Mouse (Mus musculus) adrenal gland, postnatal 10 days (tissue): ENCODE results near the gene H2-DMb1. TPM values are rescaled to one million over a fixed set of nuclear protein-coding genes. Genes with fewer than 3 reads are reported as not detected.
A peak's percentile ranks its signal among the peaks of the same experiment; 100 is the strongest.
"Not testable (repeated sequence)": the region's sequence is repeated elsewhere in the genome, so short reads cannot be mapped to it uniquely, and the experiment has no call there.

Experiments
- DNase-seq: peaks from one replicate; pipeline ENCODE4 v3.0.0; 2021; ENCODE audit warnings: mixed read lengths
- total RNA-seq, 2 experiments: library from RNA; stranded (reverse); gene quantifications; 2 replicates each; pipeline ENCODE4 v1.2.3; 2021

H2-DMb1 gene
- total RNA-seq, 2 experiments from 2014 or later, result 3.6 to 5.8 TPM

- DNase-seq, result no peak
Observed at GRCm38 (mm10) chr17:34143461-34143860, 9.4 kb upstream of the H2-DMb1 start.

GRCm38 (mm10) chr17:34144221-34144620 lies 8.7 kb upstream of the H2-DMb1 start:
- DNase-seq, result not testable (repeated sequence)

- DNase-seq, result no peak
Observed at GRCm38 (mm10) chr17:34144960-34145371, 7.9 kb upstream of the H2-DMb1 start.

DNA sequence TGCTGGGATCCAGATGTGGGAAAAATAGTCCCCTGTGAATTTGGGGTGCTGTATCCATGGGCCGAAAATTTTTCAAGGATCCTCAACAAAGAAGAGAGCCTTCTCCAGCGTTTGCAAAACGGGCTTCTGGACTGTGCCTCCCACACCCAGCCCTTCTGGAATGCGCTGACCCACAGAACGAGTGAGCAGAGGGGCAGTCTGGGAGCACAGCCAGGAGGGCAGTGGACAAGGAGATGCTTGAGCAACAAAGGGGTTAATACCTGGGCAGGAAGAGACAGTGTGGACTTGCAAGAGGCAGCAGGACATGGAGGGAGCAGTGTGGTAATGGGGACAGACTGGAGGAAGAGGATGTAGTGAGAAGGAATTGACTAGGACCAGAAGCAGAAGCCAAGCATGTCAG lies 2.7 kb downstream of the H2-DMb1 start:
- DNase-seq, result no peak

DNA sequence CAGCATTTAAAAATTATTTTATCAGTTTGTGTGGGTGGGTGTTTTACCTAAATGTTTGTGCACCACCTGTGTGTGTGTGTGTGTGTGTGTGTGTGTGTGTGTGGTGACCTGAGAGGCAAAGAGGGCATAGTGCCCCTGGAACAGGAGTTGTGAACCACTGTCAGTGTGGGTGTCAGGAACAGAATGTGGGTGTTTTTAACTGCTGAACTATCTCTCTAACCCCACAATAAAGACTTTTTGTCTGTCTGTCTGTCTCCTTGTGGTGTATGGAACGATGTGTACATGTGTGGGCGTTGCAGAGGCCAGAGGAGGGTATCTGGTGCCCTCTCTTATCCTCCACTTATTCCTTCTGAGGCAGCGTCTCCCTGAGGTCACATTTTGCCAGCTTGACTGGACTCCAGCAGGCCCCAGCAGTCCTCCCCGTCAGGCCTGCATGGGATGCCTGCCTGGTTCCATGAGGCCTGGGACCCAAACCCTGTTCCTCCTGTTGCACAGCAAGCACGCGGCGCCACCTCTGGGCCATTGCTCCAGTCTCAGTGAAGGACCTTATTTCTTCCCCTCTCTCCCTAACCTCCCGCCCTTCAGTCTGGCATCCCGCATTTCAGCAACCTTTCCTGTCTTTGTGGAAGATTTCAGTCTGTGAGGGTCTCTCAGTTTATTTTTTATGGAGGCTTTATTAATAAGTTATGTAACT lies 11.5 kb downstream of the H2-DMb1 start:
- no peak for DNase-seq

DNA sequence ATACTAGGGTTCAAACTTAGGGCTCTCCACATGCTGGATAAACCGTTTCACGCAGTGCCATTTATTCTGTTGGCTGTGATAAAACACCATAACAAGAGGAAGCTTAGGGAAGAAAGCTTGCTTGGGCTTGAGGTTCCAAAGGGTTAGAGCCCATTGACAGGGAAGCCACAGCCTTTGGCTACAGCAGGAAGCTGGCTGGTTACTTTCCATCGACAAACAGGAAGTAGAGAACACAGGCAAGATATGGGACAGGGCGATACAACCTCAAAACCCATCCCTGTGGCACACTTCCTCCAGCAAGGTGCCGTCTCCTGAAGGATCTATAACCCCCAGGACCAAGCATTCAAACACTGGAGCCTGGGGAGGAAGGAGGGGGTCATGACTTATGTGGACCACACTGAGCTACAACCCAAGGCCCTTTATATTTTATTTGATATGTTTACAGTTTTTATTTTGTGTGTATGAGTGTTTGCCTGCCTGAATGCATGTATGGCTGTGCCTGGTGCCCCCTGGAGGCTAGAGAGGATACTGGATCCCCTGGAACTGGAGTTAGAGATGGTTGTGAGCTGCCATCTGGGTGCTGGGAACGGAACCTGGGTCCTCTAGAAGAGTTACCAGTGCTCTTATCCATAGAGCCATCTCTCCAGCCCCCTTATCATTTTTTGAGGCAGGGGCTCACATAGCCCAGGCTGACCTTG lies 12.3 kb downstream of the H2-DMb1 start:
- no peak for DNase-seq

GRCm38 (mm10) chr17:34169279-34169678 lies 16.4 kb downstream of the H2-DMb1 start:
- DNase-seq, result peak; percentile 54

- no peak for DNase-seq
Observed at GRCm38 (mm10) chr17:34170487-34170876, 17.6 kb downstream of the H2-DMb1 start.

DNA sequence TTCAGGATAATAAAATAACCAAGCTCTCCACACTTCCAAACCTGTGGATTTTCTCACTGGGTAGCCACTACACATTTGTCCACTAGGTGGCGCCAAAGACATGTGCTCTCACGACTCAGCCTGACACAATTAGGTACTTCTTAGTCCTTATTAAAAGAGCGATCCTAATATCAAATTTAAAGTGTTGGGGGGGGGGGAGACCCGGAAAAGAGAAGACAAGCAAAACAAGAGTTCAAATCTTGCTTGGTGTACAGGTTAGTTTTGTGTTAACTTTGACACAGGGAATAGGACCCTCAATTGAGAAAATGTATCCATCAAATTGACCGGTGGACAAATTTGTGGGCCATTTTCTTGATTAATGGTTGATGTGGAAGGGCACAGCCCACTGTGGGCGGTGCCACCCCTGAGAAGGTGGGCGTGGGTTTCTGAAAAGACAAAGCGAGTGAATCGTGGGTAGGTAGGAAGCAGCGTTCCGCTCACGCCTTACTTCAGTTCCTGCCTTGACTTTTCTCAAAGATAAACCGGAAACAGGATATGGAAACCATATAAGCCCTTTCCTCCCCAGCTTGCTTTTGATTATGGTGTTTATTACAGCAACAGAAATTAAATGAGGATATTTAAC lies 18.1 kb downstream of the H2-DMb1 start:
- peak; percentile 87 for DNase-seq

GRCm38 (mm10) chr17:34172528-34172927 lies 19.7 kb downstream of the H2-DMb1 start:
- no peak for DNase-seq

GRCm38 (mm10) chr17:34174075-34174474 lies 21.2 kb downstream of the H2-DMb1 start:
- DNase-seq, result no peak

DNA sequence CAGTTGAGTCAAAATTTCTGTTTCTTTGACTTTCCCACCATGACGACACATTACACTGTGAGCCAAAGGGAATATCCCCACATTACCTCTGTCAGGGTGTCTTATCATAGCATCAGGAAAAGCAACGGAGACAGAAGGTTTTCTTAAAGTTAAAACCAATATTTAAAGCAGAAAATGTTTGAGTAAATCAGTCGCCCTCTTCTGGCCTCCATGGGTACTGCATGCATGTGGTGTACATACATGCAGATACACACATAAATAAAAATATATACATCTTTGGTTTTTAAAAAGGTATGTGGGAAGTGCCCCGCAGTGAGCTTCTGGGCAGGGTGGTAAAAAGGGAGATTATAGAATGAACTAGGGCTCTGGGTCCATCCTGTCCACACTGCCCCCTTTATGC lies 24.3 kb downstream of the H2-DMb1 start:
- DNase-seq, result no peak

GRCm38 (mm10) chr17:34179019-34179418 lies 26.1 kb downstream of the H2-DMb1 start:
- no peak for DNase-seq

GRCm38 (mm10) chr17:34179913-34180859 lies 27.3 kb downstream of the H2-DMb1 start:
- no peak for DNase-seq

DNA sequence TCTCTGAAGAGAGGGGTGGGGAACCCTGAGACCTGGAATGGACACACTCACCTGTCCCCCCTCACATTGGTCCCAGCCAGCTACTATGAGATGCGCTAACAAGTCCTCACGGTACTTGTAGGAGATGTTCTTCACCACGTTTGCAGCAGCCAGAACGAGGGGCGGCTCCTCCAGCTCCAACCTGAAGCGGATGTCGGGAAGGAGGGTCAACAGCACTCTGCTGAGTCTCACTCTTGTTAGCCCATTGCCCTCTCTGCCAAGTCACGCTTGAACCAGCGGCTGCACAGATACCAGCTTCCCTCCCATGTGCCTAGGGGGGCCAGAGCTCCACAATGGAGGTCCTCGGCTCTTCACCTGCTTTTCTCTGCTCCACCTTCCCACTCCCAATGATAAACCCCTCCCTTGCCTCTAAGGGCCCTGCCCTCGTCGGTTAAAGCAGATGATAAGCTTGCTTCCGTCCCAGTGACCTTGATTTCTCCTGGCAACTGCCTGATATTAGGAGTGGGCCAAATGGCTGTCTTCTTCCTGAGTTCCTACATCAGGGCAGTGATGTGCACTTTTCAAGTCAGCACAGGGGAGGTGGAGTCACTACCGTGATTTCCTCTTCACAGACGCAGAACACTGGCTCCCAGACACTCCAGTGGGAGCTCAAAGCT lies 30.8 kb downstream of the H2-DMb1 start:
- DNase-seq, result no peak

DNA sequence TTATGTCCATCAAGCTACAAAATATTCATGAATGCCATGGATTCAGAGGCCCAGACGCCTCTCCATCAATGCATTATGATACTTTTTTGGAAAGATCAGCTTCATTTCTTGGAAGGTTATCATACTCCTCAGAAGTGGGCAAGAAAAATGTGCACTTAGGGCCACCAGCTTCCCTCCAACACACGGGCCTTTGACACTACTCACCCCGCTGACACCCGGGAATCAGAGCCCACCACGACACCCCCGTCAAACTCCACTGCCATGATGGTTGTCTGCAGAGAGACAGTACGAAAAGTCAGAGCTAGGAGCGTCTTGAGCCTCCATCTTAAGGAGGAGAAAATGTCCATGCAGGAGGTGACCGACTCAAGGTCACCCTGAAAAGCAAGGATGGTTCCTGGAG lies 32.7 kb downstream of the H2-DMb1 start:
- no peak for DNase-seq

- no peak for DNase-seq
Observed at GRCm38 (mm10) chr17:34186885-34187260, 34.0 kb downstream of the H2-DMb1 start.

DNA sequence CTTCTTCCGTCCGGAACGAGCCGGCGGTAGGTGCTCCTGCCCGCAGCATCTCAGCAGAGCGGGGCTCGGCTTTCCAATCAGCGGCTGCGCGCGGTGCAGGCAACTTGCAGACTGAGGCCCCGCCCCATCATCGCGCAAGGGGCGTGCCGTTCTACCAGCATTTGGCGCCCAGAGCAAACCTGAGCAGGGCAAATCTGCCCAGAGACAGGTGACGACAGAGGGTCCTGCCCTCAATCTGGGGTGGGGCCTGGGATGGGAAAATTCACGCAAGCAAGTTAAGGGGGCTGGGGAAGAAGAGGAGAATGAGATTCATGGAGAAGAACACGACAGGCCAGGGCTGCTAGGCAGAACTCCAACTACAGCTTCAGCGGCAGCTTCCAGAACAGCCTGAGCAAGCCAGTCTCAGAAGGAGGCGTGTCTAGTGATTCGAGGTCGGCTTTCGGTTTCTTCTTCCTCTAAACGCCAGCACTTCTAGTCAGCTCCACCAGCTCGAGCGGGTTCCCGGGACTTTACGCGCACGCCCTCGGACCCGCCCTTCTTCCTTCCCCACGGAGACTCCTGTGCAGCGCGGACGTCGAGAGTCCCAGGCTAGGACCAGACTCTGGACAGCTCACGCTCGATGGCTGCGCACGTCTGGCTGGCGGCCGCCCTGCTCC lies 34.5 kb downstream of the H2-DMb1 start, which contains the start of the genes Tap1 and Psmb9:
TSS of gene Tap1 (plus strand) at position 293 of the 656 bp plus-strand sequence.
TSS of gene Psmb9 (minus strand) at position 504 of the 656 bp plus-strand sequence.
- DNase-seq, result peak; percentile 100

DNA sequence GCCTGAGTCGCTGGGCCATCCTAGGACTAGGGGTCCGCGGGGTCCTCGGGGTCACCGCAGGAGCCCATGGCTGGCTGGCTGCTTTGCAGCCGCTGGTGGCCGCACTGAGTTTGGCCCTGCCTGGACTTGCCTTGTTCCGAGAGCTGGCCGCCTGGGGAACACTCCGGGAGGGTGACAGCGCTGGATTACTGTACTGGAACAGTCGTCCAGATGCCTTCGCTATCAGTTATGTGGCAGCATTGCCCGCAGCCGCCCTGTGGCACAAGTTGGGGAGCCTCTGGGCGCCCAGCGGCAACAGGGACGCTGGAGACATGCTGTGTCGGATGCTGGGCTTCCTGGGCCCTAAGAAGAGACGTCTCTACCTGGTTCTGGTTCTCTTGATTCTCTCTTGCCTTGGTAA lies 35.1 kb downstream of the H2-DMb1 start:
- DNase-seq, result peak; percentile 64

DNA sequence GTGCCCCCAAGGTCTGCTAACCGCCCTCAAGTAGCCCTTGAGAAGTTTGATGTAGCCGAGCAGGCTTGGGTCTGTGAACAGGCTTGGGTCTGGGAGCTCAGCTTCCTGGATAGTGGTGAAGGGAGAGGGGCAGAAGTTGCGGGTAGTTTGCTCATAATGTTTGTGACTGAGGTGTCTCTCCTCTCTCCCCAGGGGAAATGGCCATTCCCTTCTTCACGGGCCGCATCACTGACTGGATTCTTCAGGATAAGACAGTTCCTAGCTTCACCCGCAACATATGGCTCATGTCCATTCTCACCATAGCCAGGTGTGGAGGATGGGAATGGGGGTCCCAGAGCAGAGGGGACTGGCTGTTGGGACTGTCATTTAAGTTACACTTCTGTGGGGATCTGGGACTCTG lies 36.1 kb downstream of the H2-DMb1 start:
- no peak for DNase-seq

GRCm38 (mm10) chr17:34192852-34193251 lies 40.0 kb downstream of the H2-DMb1 start:
- no peak for DNase-seq
